Mouse (Mus musculus) embryo, embryonic 11.5 days (tissue): ENCODE data around the gene Nfasc.

Experiments used
- DNase-seq: peaks from one replicate; pipeline ENCODE4 v3.0.0-alpha.2; 2012; ENCODE audit warnings: low read depth, low spot score

Nfasc gene

GRCm38 (mm10) chr1:132650680-132651079 is 90.9 kb downstream of the Nfasc start:
- no peak for DNase-seq

GRCm38 (mm10) chr1:132647958-132648357 is 93.6 kb downstream of the Nfasc start:
- DNase-seq = no peak

- DNase-seq = no peak
Measured at GRCm38 (mm10) chr1:132641049-132641795, 100.4 kb downstream of the Nfasc start.

- no peak for DNase-seq
Measured at GRCm38 (mm10) chr1:132640256-132640655, 101.3 kb downstream of the Nfasc start.

DNA sequence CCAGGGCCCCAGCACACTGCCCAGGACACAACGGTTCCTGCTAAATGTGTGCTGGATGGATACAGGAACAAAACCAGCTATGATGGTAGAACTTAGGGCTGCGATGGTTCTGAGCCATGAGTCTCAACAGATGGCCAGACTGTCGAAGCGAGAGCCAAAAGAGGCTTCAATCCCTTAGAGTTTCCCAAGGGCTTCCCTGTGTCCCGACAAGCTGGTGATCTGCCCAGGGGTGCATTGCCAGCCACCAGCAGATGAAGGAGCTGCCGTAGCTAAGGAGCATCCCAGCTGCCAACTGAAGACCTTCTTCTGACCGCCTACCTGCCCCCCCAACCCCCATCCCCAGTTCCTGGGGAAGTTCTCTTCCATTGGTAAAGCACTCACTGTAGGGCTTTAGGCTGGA is 104.3 kb downstream of the Nfasc start:
- DNase-seq = no peak

- no peak for DNase-seq
Measured at GRCm38 (mm10) chr1:132629611-132630370, 111.8 kb downstream of the Nfasc start.

DNA sequence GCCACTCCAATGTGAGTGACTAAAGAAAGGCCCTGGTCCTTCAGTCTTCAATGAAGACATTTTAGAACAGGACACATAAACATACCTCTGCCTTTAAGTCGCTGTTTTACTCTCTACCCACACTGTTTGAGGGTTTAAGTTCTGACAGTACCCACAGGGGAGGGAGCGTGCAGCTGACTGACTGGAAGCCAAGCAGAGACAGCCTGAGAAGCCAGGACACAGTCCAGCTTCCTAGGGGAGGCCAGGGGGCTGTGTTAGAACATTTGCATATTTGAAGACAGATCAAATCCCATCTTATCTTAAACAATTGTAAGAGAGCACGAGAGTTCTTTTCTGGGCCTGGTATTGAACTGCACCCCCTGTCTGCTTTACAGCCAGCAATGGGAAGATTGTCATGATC is 113.0 kb downstream of the Nfasc start:
- DNase-seq = no peak

DNA sequence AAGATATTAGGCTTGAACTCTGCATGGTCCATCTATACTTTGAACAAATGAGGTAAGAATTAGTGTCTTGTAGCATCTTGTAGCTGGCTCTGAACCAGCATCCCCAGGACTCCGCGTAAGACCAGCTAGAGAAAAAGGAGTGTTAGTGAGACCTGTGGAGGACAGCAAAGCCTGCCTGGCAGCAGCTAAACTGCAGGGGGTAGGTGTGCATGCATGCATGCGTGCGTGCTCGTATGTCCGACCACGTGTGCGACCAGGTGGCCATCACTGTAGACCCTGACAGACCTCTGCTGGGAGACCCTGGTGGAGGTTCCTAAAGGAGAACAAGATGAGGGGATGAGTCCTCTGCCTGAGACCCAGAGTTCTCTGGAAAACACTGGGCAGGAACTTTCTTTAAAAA is 113.4 kb downstream of the Nfasc start:
- no peak for DNase-seq

DNA sequence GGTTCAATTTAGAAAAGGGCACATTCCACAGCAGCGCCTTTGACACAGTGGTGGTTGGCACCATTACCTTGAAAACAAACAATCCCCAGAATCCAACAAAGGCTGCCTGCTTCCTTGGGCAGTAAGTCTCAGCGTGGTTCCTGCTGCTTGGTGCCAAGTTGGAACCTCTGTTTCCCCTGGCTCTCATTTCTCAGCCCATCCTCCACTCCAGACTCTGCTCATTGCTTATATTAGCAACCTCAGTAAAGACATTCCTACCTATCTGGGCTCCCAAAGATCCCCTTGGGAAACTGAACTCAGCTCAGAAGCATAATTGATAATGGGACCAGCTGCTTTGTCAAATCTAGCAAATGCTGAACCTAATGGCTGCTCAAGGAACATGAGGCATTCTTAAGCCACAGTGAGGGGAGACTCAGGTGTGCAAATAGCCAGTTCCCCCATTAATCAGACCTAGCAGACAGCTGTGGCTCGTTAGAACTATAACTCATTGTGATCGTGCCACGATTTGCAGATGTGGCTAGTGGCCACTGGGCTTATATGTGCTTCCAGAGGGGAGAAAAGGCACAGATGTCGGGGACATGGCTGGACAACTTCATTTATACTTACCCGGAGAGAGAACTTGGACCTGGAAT is 115.4 kb downstream of the Nfasc start:
- DNase-seq = no peak

GRCm38 (mm10) chr1:132625034-132625433 is 116.6 kb downstream of the Nfasc start:
- no peak for DNase-seq

GRCm38 (mm10) chr1:132624466-132624865 is 117.1 kb downstream of the Nfasc start:
- no peak for DNase-seq

DNA sequence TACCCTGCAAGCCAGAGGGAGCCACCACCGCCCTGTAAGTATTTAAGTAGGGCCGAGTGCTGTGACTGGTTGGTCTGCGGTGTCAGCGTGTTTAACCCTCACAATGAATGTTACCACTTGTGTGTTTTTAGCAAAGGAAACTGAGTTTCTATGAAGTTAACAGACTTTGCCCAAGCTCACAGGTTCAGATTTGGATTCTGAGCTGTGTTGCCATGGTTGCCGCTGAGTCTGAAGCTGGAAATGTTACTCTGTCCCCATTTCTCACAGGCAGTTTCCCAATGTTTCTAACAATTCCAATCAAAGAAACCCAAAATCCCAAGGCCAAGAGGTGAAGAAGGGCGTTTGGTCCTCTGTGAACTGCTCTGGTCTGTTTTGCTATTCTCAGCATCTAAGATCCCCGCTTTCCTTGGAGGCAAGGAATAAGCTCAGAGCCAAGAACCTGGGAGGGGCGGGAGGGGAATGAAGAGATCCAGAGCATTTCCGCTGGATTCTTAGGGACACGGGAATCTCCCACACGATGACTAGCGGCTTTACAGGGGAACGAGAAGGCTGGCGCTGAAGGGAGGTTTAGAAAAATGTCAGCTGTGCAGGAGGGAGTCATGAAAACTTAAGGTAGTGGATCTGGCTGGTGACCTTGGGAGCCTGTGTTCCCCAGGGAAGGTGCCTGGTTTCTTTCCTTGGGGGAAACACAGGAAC is 117.8 kb downstream of the Nfasc start:
- DNase-seq = no peak

GRCm38 (mm10) chr1:132612066-132612465 is 129.5 kb downstream of the Nfasc start:
- DNase-seq = no peak

DNA sequence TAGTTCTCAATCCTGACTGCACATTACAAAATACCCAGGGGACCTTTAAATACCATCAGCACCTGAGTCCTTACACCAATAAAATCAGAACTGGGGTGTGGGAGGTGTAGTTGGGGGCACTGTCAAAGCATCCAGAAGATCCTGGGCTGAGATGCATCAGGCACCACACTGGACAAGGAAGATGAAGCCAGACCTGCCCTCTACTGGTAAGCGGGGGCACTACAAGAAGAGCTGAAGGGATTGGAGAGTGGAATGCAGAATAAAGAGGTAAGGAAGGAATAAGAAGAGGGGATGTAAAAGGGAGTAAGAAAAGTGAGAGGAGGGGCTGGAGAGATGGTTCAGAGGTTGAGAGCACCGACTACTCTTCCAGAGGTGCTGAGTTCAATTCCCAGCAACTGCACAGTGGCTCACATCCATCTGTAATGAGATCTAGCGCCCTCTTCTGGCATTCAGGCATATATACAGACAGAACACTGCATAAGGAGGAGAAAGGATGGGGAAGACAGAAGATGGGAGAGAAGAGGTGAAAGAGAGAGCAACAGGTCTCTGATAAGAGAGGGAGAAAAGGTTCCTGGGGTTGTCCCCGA is 132.5 kb downstream of the Nfasc start:
- DNase-seq = peak; percentile 35

DNA sequence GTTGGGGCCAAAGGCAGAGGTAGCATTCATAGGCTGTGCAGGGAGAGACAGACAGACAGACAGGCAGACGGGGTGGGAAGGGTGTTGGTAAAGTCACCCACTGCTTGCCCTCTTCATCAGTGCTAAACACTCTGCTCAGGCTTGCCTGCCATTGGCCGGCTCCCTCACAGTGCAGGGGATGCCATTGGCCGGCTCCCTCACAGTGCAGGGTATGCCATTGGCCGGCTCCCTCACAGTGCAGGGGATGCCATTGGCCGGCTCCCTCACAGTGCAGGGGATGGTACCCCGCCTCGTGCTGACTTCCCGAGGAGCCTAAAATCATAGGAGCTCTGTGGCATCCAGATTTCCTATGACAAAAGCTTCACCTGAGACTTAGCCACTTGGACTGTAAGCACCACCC is 139.4 kb downstream of the Nfasc start:
- no peak for DNase-seq

- no peak for DNase-seq
Measured at GRCm38 (mm10) chr1:132598024-132598423, 143.6 kb downstream of the Nfasc start.

DNA sequence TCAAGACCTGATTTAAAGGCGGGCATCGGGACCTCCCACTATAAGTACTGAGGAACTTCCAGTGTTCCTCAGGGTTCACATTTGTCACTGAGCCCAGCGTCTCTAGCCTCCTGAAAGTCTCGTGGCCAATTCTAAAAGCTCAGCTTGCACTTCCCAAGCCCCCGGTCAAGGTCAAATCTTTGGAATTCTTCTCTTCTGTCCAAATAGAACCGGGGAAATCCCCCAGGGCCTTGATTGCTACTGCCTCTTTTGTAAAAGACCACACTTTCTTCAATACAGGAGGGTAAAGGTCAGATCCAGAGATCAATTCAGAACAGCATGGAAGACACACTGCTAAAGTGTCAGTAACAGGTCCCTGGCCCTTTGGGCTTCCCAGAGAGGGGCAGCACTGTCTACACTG is 145.9 kb downstream of the Nfasc start:
- DNase-seq = no peak

GRCm38 (mm10) chr1:132594587-132594986 is 147.0 kb downstream of the Nfasc start:
- DNase-seq = peak; percentile 74

- DNase-seq = no peak
Measured at GRCm38 (mm10) chr1:132592145-132592544, 149.5 kb downstream of the Nfasc start.

DNA sequence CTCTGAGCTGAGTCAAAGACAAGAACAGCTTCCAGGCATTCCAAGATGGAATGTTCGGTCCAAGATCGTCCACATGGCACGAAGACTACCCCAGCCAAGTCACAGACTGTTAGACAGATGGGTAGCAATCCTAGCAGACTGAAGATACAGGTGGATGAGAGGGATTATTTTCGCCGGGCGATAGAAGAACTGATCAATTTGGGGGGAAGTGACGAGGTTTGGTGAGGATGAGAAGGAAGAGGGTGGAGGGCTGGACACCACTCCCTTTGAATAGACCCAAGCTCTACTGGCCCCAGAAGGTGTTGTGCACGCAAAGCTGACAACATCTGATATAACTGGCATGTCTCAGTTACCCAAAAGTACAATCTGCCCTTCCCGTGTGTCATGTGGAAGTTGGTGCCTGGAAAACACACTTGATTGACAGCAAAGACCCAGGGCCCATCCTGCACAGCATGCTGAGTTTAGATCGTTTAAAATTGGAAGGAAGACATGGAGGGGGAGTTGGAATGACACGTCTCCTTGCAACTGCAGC is 150.1 kb downstream of the Nfasc start:
- DNase-seq = no peak

DNA sequence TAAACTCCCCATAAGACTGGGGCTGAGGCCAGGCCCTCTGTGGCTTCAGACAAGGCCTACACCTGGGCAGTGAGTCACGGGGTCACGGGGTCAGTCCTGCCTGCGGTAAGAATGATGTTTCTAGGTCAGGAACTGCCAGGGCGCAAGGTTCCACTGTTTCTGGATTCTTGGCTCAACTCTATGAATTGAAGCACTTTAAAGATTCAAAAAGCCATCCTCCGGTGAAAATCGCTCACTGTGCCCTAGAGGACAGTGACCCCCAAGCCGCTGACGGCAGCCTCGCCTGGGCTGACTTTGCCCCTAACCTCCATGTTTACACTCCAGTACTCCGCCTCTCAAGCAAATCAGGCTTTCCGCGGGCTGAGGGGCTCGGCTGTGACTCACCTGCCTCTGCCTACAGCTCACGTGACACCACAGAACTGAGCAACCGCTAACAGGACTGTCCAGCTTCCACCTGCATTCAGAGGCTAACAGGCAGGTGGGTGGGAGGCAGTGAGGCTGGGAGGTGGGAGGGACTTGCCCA is 154.9 kb downstream of the Nfasc start:
- no peak for DNase-seq
